Mouse (Mus musculus) heart, adult 2 months (tissue): ENCODE measurements around the gene Mpnd. TPM values are rescaled to one million over a fixed set of nuclear protein-coding genes. Genes with fewer than 3 reads are reported as not detected.
A peak's percentile ranks its signal among the peaks of the same experiment; 100 is the strongest.

Experiments
- DNase-seq, 2 experiments: peaks; one replicate each; pipeline ENCODE4 v3.0.0; 2021
- H3K27ac ChIP-seq: fragments of 200-600 bp; 2 replicates; pipeline ENCODE4 v1.8.1; 2022
- H3K27me3 ChIP-seq: fragments of 200-500 bp; 2 replicates; pipeline ENCODE4 v1.6.1; 2012; ENCODE audit warnings: mild to moderate bottlenecking, low read length, inconsistent platforms, mixed read lengths; ENCODE audit not compliant: control insufficient read depth, insufficient read depth
- H3K36me3 ChIP-seq: fragments of 200-500 bp; 2 replicates; pipeline ENCODE4 v1.6.1; 2012; ENCODE audit warnings: low read length, inconsistent platforms; ENCODE audit not compliant: control insufficient read depth, insufficient read depth
- H3K4me1 ChIP-seq: fragments of 200-500 bp; 2 replicates; pipeline ENCODE4 v1.6.1; 2011; ENCODE audit warnings: low read length; ENCODE audit not compliant: control insufficient read depth, insufficient read depth
- H3K4me3 ChIP-seq: fragments of 200-600 bp; 2 replicates; pipeline ENCODE4 v1.8.1; 2022
- H3K79me2 ChIP-seq: fragments of 200-500 bp; replicated peaks from 2 replicates; pipeline ENCODE4 v1.6.1; 2012; ENCODE audit warnings: mild to moderate bottlenecking, inconsistent platforms, low read length, moderate library complexity, mixed read lengths; ENCODE audit not compliant: control insufficient read depth, insufficient read depth
- H3K9ac ChIP-seq: fragments of 200-500 bp; 2 replicates; pipeline ENCODE4 v1.6.1; 2012; ENCODE audit warnings: low read depth, mild to moderate bottlenecking, control low read depth, inconsistent platforms, low read length, mixed read lengths
- CTCF ChIP-seq: fragments of 200-600 bp; IDR thresholded peaks from 2 replicates; pipeline ENCODE4 v1.8.1; 2022; ENCODE audit warnings: antibody characterized with exemption, mild to moderate bottlenecking, moderate library complexity
- EP300 ChIP-seq: fragments of 200-500 bp; IDR thresholded peaks from 2 replicates; pipeline ENCODE4 v1.6.1; 2011; ENCODE audit warnings: low read depth, low read length, control low read depth; ENCODE audit not compliant: insufficient read depth
- POLR2A ChIP-seq: fragments of 200-500 bp; IDR thresholded peaks from 2 replicates; pipeline ENCODE4 v1.6.1; 2011; ENCODE audit warnings: mild to moderate bottlenecking, low read depth, low read length, control low read depth; ENCODE audit not compliant: insufficient read depth
- WGBS: fragments of 180-500 bp; shearing (Covaris S2); methylation state at CpG from one replicate; pipeline ENCODE4 v1.1.7; 2018; 5-methylcytosine and 5-hydroxymethylcytosine counted together
- intact Hi-C: fragments of 180-260 bp; cut with DNase I; formaldehyde crosslinking; loops from one replicate; pipeline ENCODE4 v1.15.1; 2025
- polyA plus RNA-seq: library from polyadenylated mRNA; depleted of rRNA; stranded (reverse); fragments of >200 nt; gene quantifications from 2 replicates; pipeline ENCODE4 v1.2.3, GENCODE M21; 2012
- total RNA-seq, 2 experiments: library from RNA; stranded (reverse); gene quantifications; 2 replicates each; pipeline ENCODE4 v1.2.3; 2021

Mpnd gene
- total and polyA plus RNA-seq, 3 experiments, result 63.1 to 78.9 (median 68.0) TPM

GRCm38 (mm10) chr17:55971453-55971852 lies 34.1 kb upstream of the Mpnd start:
- H3K4me1 ChIP-seq, result peaks cover 2% of the 10 kb centered on the region
- no peak for TF ChIP-seq EP300
- TF ChIP-seq CTCF, result no peak
- TF ChIP-seq POLR2A, result no peak
- no peaks in the 10 kb centered on the region for H3K79me2 ChIP-seq
- no peak for DNase-seq
- H3K9ac ChIP-seq, result no peak overlapping the region
- no peaks in the 10 kb centered on the region for H3K36me3 ChIP-seq
- H3K4me3 ChIP-seq, result no peak overlapping the region
- WGBS, result 48% methylated on average over 22 of the region's 22 CpGs
- peaks cover 2% of the 10 kb centered on the region; the same call in 1 of the 2 replicates for H3K27me3 ChIP-seq
- intact Hi-C loops, result no loop called here
- H3K27ac ChIP-seq, result no peak overlapping the region

GRCm38 (mm10) chr17:55976255-55976862 lies 29.2 kb upstream of the Mpnd start:
- H3K27ac ChIP-seq, result no peak overlapping the region
- WGBS, result 17% methylated on average over 13 of the region's 13 CpGs
- H3K79me2 ChIP-seq, result no peaks in the 10 kb centered on the region
- H3K36me3 ChIP-seq, result no peaks in the 10 kb centered on the region
- TF ChIP-seq CTCF (peak; percentile 99; the same call in 1 of the 2 replicates), POLR2A (no peak), EP300 (peak; percentile 15; the same call in 1 of the 2 replicates)
- H3K27me3 ChIP-seq, result no peaks in the 10 kb centered on the region
- no peaks in the 10 kb centered on the region for H3K4me1 ChIP-seq
- peak; percentile 75 to 85 for DNase-seq
- no peak overlapping the region for H3K4me3 ChIP-seq
- no peak overlapping the region for H3K9ac ChIP-seq
- intact Hi-C loops, result loop anchor here (1.0 kb wide), 1 partner anchor 34 kb away; no protein-coding TSS in a partner anchor

- no peaks in the 10 kb centered on the region for H3K36me3 ChIP-seq
- no peaks in the 10 kb centered on the region for H3K27me3 ChIP-seq
- TF ChIP-seq POLR2A (no peak), CTCF (no peak), EP300 (no peak)
- WGBS, result 71% methylated on average over 3 of the region's 3 CpGs
- no peaks in the 10 kb centered on the region for H3K4me1 ChIP-seq
- H3K4me3 ChIP-seq, result no peak overlapping the region
- H3K79me2 ChIP-seq, result no peaks in the 10 kb centered on the region
- intact Hi-C loops, result no loop called here
- H3K9ac ChIP-seq, result no peak overlapping the region
- no peak overlapping the region for H3K27ac ChIP-seq
- no peak for DNase-seq
These were observed 28.2 kb upstream of the Mpnd start for GRCm38 (mm10) chr17:55977301-55977700.

- 11% methylated on average over 34 of the region's 35 CpGs for WGBS
- Histone ChIP-seq H3K27ac (no peak within 1 kb of the TSS), H3K9ac (no peak within 1 kb of the TSS), H3K36me3 (no peaks in the 10 kb centered on the region), H3K4me1 (no peaks in the 10 kb centered on the region), H3K79me2 (no peaks in the 10 kb centered on the region), H3K27me3 (peaks cover 5% of the 10 kb centered on the region), H3K4me3 (no peak within 1 kb of the TSS)
- DNase-seq, result no peak
- intact Hi-C loops, result no loop called here
- TF ChIP-seq CTCF (no peak), EP300 (no peak), POLR2A (no peak)
These were observed 19.2 kb upstream of the Mpnd start, which contains the start of gene Fsd1 for GRCm38 (mm10) chr17:55986030-55986961. Gene Fsd1, plus strand, starts transcription at chr17:55986509.

GRCm38 (mm10) chr17:55990278-55990898 lies 15.1 kb upstream of the Mpnd start:
- no peak overlapping the region for H3K27ac ChIP-seq
- no peak overlapping the region for H3K4me3 ChIP-seq
- no peaks in the 10 kb centered on the region for H3K36me3 ChIP-seq
- peaks cover 5% of the 10 kb centered on the region for H3K27me3 ChIP-seq
- 74% methylated on average over 8 of the region's 8 CpGs for WGBS
- H3K79me2 ChIP-seq, result no peaks in the 10 kb centered on the region
- H3K4me1 ChIP-seq, result no peaks in the 10 kb centered on the region
- TF ChIP-seq EP300 (no peak), POLR2A (no peak), CTCF (no peak)
- DNase-seq, result no peak
- no peak overlapping the region for H3K9ac ChIP-seq
- intact Hi-C loops, result no loop called here
